Mouse (Mus musculus): Measurements from ENCODE around the gene Zmynd15. TPM values are rescaled to one million over a fixed set of nuclear protein-coding genes. Genes with fewer than 3 reads are reported as not detected.
"Not testable (repeated sequence)": the region's sequence is repeated elsewhere in the genome, so short reads cannot be mapped to it uniquely, and the experiment has no call there.

Gene Zmynd15
- polyA plus RNA-seq, 2 experiments, result 0.10 to 0.31 TPM

GRCm38 (mm10) chr11:70465211-70465610 lies 6.0 kb downstream of the Zmynd15 start:
- WGBS (ENCODE audit: insufficient replicate concordance), result 26% methylated on average over 16 of the region's 16 CpGs
- H3K27me3 ChIP-seq (ENCODE audit: control insufficient read depth, insufficient read depth, low read length), result peaks cover 16% of the 10 kb centered on the region
- DNase-seq (ENCODE audit: low read depth in 3 of 3, low spot score in 3 of 3), result no peak
- H3K9me3 ChIP-seq (ENCODE audit: control insufficient read depth, low read length), result no peaks in the 10 kb centered on the region
- ATAC-seq (ENCODE audit: insufficient read depth), result no peak
- H3K4me1 ChIP-seq (replicated peaks; ENCODE audit: control insufficient read depth in 2 of 2, insufficient read depth in 2 of 2, low read length in 1 of 2), result peaks cover 0 to 2% of the 10 kb centered on the region in 2 experiments; a peak in 1 of 4 replicates
- no peak overlapping the region for H3K4me3 ChIP-seq (ENCODE audit: insufficient read depth in 1 of 2, low read depth in 2 of 2, low read length in 2 of 2)
- H3K4me2 ChIP-seq (ENCODE audit: low read depth), result no peak overlapping the region
- no peaks in the 10 kb centered on the region for H3K36me3 ChIP-seq (replicated peaks; ENCODE audit: control insufficient read depth, insufficient read depth, low read depth)
- no peak overlapping the region for H3K9ac ChIP-seq (replicated peaks)
- TF ChIP-seq EP300 (IDR thresholded peaks at IDR 0.05; ENCODE audit: low read depth), result no peak
- no peak for TF ChIP-seq CTCF (IDR thresholded peaks at IDR 0.05; ENCODE audit: low read depth)
- H3K27ac ChIP-seq, result no peak overlapping the region

DNA sequence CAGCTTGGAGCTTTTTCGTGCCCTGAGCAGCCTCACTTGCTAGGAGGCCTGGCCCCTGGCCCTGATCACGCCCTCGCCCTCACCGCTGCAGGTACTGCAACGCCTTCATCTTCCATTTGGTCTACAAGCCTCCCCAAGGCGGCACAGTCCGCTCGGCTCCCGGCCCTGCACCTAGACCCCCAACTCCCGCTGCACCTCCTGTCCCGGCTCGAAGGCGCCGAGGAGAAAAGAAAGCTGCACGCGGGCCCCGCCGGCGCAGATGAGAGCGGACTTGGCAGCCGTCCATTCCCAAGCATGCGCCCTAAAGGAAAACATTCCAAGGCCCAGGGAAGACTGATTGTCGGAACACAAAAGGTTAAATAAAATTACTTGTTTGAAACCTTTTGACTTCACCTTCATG lies 6.6 kb downstream of the Zmynd15 start:
- H3K4me3 ChIP-seq (ENCODE audit: insufficient read depth in 1 of 2, low read depth in 2 of 2, low read length in 2 of 2), result 0 out of 4 replicates have a peak overlapping the region, but pooled peaks of 1 of the 2 experiments have one; percentile 2
- peak overlapping the region; percentile 33 for H3K4me2 ChIP-seq (ENCODE audit: low read depth)
- peaks cover 0 to 2% of the 10 kb centered on the region in 2 experiments; a peak in 1 of 4 replicates for H3K4me1 ChIP-seq (replicated peaks; ENCODE audit: control insufficient read depth in 2 of 2, insufficient read depth in 2 of 2, low read length in 1 of 2)
- no peaks in the 10 kb centered on the region for H3K9me3 ChIP-seq (ENCODE audit: control insufficient read depth, low read length)
- WGBS (ENCODE audit: insufficient replicate concordance), result 44% methylated on average over 23 of the region's 23 CpGs
- no peak overlapping the region for H3K27ac ChIP-seq
- H3K9ac ChIP-seq (replicated peaks), result no peak overlapping the region
- no peaks in the 10 kb centered on the region for H3K36me3 ChIP-seq (replicated peaks; ENCODE audit: control insufficient read depth, insufficient read depth, low read depth)
- ATAC-seq (ENCODE audit: insufficient read depth) (no peak), DNase-seq (ENCODE audit: low read depth in 3 of 3, low spot score in 3 of 3) (no peak)
- peaks cover 12% of the 10 kb centered on the region for H3K27me3 ChIP-seq (ENCODE audit: control insufficient read depth, insufficient read depth, low read length)
- no peak for TF ChIP-seq EP300 (IDR thresholded peaks at IDR 0.05; ENCODE audit: low read depth)
- no peak for TF ChIP-seq CTCF (IDR thresholded peaks at IDR 0.05; ENCODE audit: low read depth)

DNA sequence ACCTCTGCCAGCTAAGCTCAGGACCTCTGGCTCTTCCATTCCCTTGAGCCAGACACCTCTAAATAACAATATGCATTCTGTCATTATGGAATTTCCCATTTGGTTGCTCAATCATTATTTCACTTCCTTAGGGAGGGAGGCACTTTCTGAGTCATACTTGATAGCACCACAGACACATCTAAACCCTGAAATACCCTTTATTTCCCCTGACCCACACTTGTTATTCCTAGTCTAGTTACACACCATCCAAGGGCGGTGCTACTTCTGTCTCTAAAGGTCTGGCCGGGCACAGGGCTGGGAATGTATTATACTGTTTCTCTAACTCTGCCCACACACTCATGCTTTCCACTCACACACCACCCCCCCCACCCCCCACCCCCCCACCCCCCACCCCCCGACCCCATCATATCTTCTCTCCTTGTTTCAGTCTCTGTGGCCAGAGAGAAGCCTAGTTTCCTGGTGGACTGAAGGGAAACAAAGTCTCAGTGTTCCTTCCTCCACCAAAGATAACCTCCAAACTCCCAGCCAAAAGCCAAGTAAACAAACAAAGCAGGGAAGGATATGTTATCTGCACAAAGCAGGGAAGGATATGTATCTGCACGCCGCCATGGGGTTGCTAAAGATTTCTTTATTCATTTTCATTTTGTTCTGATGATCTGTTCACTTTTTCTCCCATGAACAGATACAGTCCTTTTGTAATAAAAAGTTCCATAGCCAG lies 8.8 kb downstream of the Zmynd15 start:
- no peak for ATAC-seq (ENCODE audit: insufficient read depth)
- Histone ChIP-seq H3K4me3 (ENCODE audit: insufficient read depth in 1 of 2, low read depth in 2 of 2, low read length in 2 of 2) (no peak overlapping the region), H3K9me3 (ENCODE audit: control insufficient read depth, low read length) (no peaks in the 10 kb centered on the region), H3K36me3 (replicated peaks; ENCODE audit: control insufficient read depth, insufficient read depth, low read depth) (no peaks in the 10 kb centered on the region), H3K27me3 (ENCODE audit: control insufficient read depth, insufficient read depth, low read length) (peaks cover 12% of the 10 kb centered on the region), H3K9ac (replicated peaks) (no peak overlapping the region), H3K4me1 (replicated peaks; ENCODE audit: control insufficient read depth in 2 of 2, insufficient read depth in 2 of 2, low read length in 1 of 2) (peaks cover 0 to 2% of the 10 kb centered on the region in 2 experiments; a peak in 1 of 4 replicates), H3K4me2 (ENCODE audit: low read depth) (no peak overlapping the region), H3K27ac (no peak overlapping the region)
- TF ChIP-seq EP300 (IDR thresholded peaks at IDR 0.05; ENCODE audit: low read depth) (no peak), CTCF (IDR thresholded peaks at IDR 0.05; ENCODE audit: low read depth) (no peak)
- no peak for DNase-seq (ENCODE audit: low read depth in 3 of 3, low spot score in 3 of 3)
- WGBS (ENCODE audit: insufficient replicate concordance), result 33% methylated on average over 5 of the region's 5 CpGs

- DNase-seq (ENCODE audit: low read depth in 3 of 3, low spot score in 3 of 3) (no peak), ATAC-seq (ENCODE audit: insufficient read depth) (no peak)
- Histone ChIP-seq H3K9ac (replicated peaks) (no peak overlapping the region), H3K27me3 (ENCODE audit: control insufficient read depth, insufficient read depth, low read length) (peaks cover 12% of the 10 kb centered on the region), H3K27ac (no peak overlapping the region), H3K9me3 (ENCODE audit: control insufficient read depth, low read length) (no peaks in the 10 kb centered on the region), H3K4me2 (ENCODE audit: low read depth) (no peak overlapping the region), H3K4me3 (ENCODE audit: insufficient read depth in 1 of 2, low read depth in 2 of 2, low read length in 2 of 2) (no peak overlapping the region), H3K4me1 (replicated peaks; ENCODE audit: control insufficient read depth in 2 of 2, insufficient read depth in 2 of 2, low read length in 1 of 2) (peaks cover 0 to 4% of the 10 kb centered on the region in 2 experiments; a peak in 1 of 4 replicates), H3K36me3 (replicated peaks; ENCODE audit: control insufficient read depth, insufficient read depth, low read depth) (no peaks in the 10 kb centered on the region)
- no peak for TF ChIP-seq CTCF (IDR thresholded peaks at IDR 0.05; ENCODE audit: low read depth)
- TF ChIP-seq EP300 (IDR thresholded peaks at IDR 0.05; ENCODE audit: low read depth), result no peak
- WGBS (ENCODE audit: insufficient replicate concordance), result 58% methylated on average over 3 of the region's 3 CpGs
Measured at GRCm38 (mm10) chr11:70469764-70470163, 10.5 kb downstream of the Zmynd15 start.

GRCm38 (mm10) chr11:70472716-70473115 lies 13.5 kb downstream of the Zmynd15 start:
- Histone ChIP-seq H3K9me3 (ENCODE audit: control insufficient read depth, low read length) (no peaks in the 10 kb centered on the region), H3K36me3 (replicated peaks; ENCODE audit: control insufficient read depth, insufficient read depth, low read depth) (no peaks in the 10 kb centered on the region), H3K4me2 (ENCODE audit: low read depth) (no peak overlapping the region), H3K9ac (replicated peaks) (no peak overlapping the region), H3K27ac (no peak overlapping the region), H3K4me1 (replicated peaks; ENCODE audit: control insufficient read depth in 2 of 2, insufficient read depth in 2 of 2, low read length in 1 of 2) (peaks cover 0 to 4% of the 10 kb centered on the region in 2 experiments; a peak in 1 of 4 replicates), H3K4me3 (ENCODE audit: insufficient read depth in 1 of 2, low read depth in 2 of 2, low read length in 2 of 2) (no peak overlapping the region), H3K27me3 (ENCODE audit: control insufficient read depth, insufficient read depth, low read length) (no peaks in the 10 kb centered on the region)
- ATAC-seq (ENCODE audit: insufficient read depth) (no peak), DNase-seq (ENCODE audit: low read depth in 3 of 3, low spot score in 3 of 3) (no peak)
- TF ChIP-seq EP300 (IDR thresholded peaks at IDR 0.05; ENCODE audit: low read depth) (no peak), CTCF (IDR thresholded peaks at IDR 0.05; ENCODE audit: low read depth) (no peak)

GRCm38 (mm10) chr11:70473291-70473690 lies 14.1 kb downstream of the Zmynd15 start:
- not testable (repeated sequence) for H3K27ac ChIP-seq; H3K4me1 ChIP-seq (replicated peaks; ENCODE audit: control insufficient read depth in 2 of 2, insufficient read depth in 2 of 2, low read length in 1 of 2); H3K9ac ChIP-seq (replicated peaks); H3K36me3 ChIP-seq (replicated peaks; ENCODE audit: control insufficient read depth, insufficient read depth, low read depth); DNase-seq (ENCODE audit: low read depth in 3 of 3, low spot score in 3 of 3); ATAC-seq (ENCODE audit: insufficient read depth); H3K9me3 ChIP-seq (ENCODE audit: control insufficient read depth, low read length); H3K4me3 ChIP-seq (ENCODE audit: insufficient read depth in 1 of 2, low read depth in 2 of 2, low read length in 2 of 2); H3K27me3 ChIP-seq (ENCODE audit: control insufficient read depth, insufficient read depth, low read length); H3K4me2 ChIP-seq (ENCODE audit: low read depth)
- 63% methylated on average over 5 of the region's 5 CpGs for WGBS (ENCODE audit: insufficient replicate concordance)
